Mouse (Mus musculus) midbrain, postnatal 0 days (tissue): ENCODE data around the gene Insrr. TPM values are rescaled to one million over a fixed set of nuclear protein-coding genes. Genes with fewer than 3 reads are reported as not detected.
A peak's percentile ranks its signal among the peaks of the same experiment; 100 is the strongest.

Experiments
- ATAC-seq: fragments of 200-750 bp; cut with Nextera tagmentation; 2 replicates; pipeline ENCODE4 v1.8.0; 2017; ENCODE audit warnings: moderate number of reproducible peaks, mild to moderate bottlenecking, moderate TSS enrichment, moderate library complexity; ENCODE audit not compliant: low FRiP score
- DNase-seq: peaks from one replicate; pipeline ENCODE4 v3.0.0-alpha.2; 2015; ENCODE audit warnings: low spot score
- H3K27ac ChIP-seq: fragments of 300-500 bp; sonication (generic); 2 replicates; pipeline ENCODE4 v1.5.1; 2014; ENCODE audit warnings: low read depth, mild to moderate bottlenecking, low read length, mixed read lengths
- H3K27me3 ChIP-seq: fragments of 300-500 bp; sonication (generic); 2 replicates; pipeline ENCODE4 v1.6.1; 2014; ENCODE audit warnings: low read length, control low read depth, mixed read lengths; ENCODE audit not compliant: insufficient read depth
- H3K36me3 ChIP-seq: fragments of 300-500 bp; sonication (generic); 2 replicates; pipeline ENCODE4 v1.6.1; 2014; ENCODE audit warnings: low read length, control low read depth, mixed read lengths; ENCODE audit not compliant: insufficient read depth
- H3K4me1 ChIP-seq: fragments of 300-500 bp; sonication (generic); 2 replicates; pipeline ENCODE4 v1.6.1; 2014; ENCODE audit warnings: mild to moderate bottlenecking, control low read depth, antibody characterized with exemption, low read length, mixed read lengths; ENCODE audit not compliant: insufficient read depth
- H3K4me2 ChIP-seq: fragments of 300-500 bp; sonication (generic); 2 replicates; pipeline ENCODE4 v1.6.1; 2014; ENCODE audit warnings: low read depth, mild to moderate bottlenecking, low read length, mixed read lengths; ENCODE audit not compliant: poor library complexity, severe bottlenecking
- H3K4me3 ChIP-seq: fragments of 300-500 bp; sonication (generic); 2 replicates; pipeline ENCODE4 v1.5.1; 2014; ENCODE audit warnings: low read depth, mild to moderate bottlenecking, low read length, moderate library complexity
- H3K9ac ChIP-seq: fragments of 300-500 bp; sonication (generic); replicated peaks from 2 replicates; pipeline ENCODE4 v1.6.1; 2014; ENCODE audit warnings: mild to moderate bottlenecking, low read length, moderate library complexity, mixed read lengths; ENCODE audit not compliant: poor library complexity, severe bottlenecking
- H3K9me3 ChIP-seq: fragments of 300-500 bp; sonication (generic); 2 replicates; pipeline ENCODE4 v1.6.1; 2016; ENCODE audit warnings: low read length, control low read depth
- CTCF ChIP-seq: IDR thresholded peaks from 2 replicates; pipeline ENCODE4 v1.5.1; 2016; ENCODE audit warnings: antibody characterized with exemption, mild to moderate bottlenecking
- WGBS: fragments of 180-500 bp; shearing (Covaris S2); extraction: QIAGEN DNeasy Blood & Tissue Kit; methylation state at CpG from one replicate; pipeline ENCODE4 v1.1.7; 2014; 5-methylcytosine and 5-hydroxymethylcytosine counted together
- polyA plus RNA-seq: library from polyadenylated mRNA; unstranded; fragments of >200 nt; fragmentation: Nextera tagmentation; extraction: Ambion mirVana; gene quantifications from 2 replicates; pipeline ENCODE4 v1.2.1, GENCODE M21; 2015
- total RNA-seq: library from RNA; depleted of rRNA; stranded (reverse); fragments of >200 nt; gene quantifications from 2 replicates; pipeline ENCODE4 v1.2.3, GENCODE M21; 2014

Insrr gene
- total and polyA plus RNA-seq, 2 experiments from 2014 or later = 0.16 to 0.25 TPM

- 89% methylated on average over 22 of the region's 25 CpGs for WGBS
- Histone ChIP-seq H3K27me3 (no peaks in the 10 kb centered on the region; the same call in 1 of the 2 replicates), H3K4me3 (no peak overlapping the region), H3K4me1 (no peaks in the 10 kb centered on the region), H3K27ac (no peak overlapping the region), H3K9me3 (no peaks in the 10 kb centered on the region), H3K4me2 (no peak overlapping the region), H3K9ac (no peak overlapping the region), H3K36me3 (no peaks in the 10 kb centered on the region)
- no peak for ATAC-seq
- no peak for DNase-seq
- TF ChIP-seq CTCF = no peak
These were observed 13.3 kb upstream of the Insrr start for GRCm38 (mm10) chr3:87783282-87784023.

GRCm38 (mm10) chr3:87785156-87785555 lies 11.6 kb upstream of the Insrr start:
- no peak overlapping the region for H3K4me3 ChIP-seq
- TF ChIP-seq CTCF = no peak
- DNase-seq (no peak), ATAC-seq (no peak)
- H3K9me3 ChIP-seq = no peaks in the 10 kb centered on the region
- no peak overlapping the region for H3K4me2 ChIP-seq
- no peak overlapping the region for H3K27ac ChIP-seq
- WGBS = 82% methylated on average over 5 of the region's 5 CpGs
- no peaks in the 10 kb centered on the region; the same call in 1 of the 2 replicates for H3K27me3 ChIP-seq
- H3K9ac ChIP-seq = no peak overlapping the region
- no peaks in the 10 kb centered on the region for H3K36me3 ChIP-seq
- H3K4me1 ChIP-seq = no peaks in the 10 kb centered on the region

- no peak overlapping the region for H3K4me2 ChIP-seq
- no peak for TF ChIP-seq CTCF
- no peaks in the 10 kb centered on the region for H3K9me3 ChIP-seq
- no peak overlapping the region for H3K27ac ChIP-seq
- H3K4me3 ChIP-seq = no peak overlapping the region
- 51% methylated on average over 6 of the region's 6 CpGs for WGBS
- DNase-seq (no peak), ATAC-seq (no peak)
- H3K36me3 ChIP-seq = no peaks in the 10 kb centered on the region
- H3K9ac ChIP-seq = no peak overlapping the region
- no peaks in the 10 kb centered on the region for H3K4me1 ChIP-seq
- H3K27me3 ChIP-seq = peaks cover under 1% of the 10 kb centered on the region; the same call in 1 of the 2 replicates
These were observed 11.0 kb upstream of the Insrr start for GRCm38 (mm10) chr3:87785626-87786214.

- Histone ChIP-seq H3K27ac (no peak overlapping the region), H3K36me3 (no peaks in the 10 kb centered on the region), H3K4me3 (no peak overlapping the region), H3K4me1 (no peaks in the 10 kb centered on the region), H3K9ac (no peak overlapping the region), H3K4me2 (no peak overlapping the region), H3K9me3 (no peaks in the 10 kb centered on the region), H3K27me3 (peaks cover 33% of the 10 kb centered on the region)
- DNase-seq (no peak), ATAC-seq (no peak; the same call in 1 of the 2 replicates)
- TF ChIP-seq CTCF = no peak
- 75% methylated on average over 1 of the region's 1 CpGs for WGBS
These were observed 7.5 kb upstream of the Insrr start for GRCm38 (mm10) chr3:87789248-87789647.

GRCm38 (mm10) chr3:87789768-87790167 lies 7.0 kb upstream of the Insrr start:
- DNase-seq = no peak
- WGBS = 36% methylated on average over 5 of the region's 5 CpGs
- Histone ChIP-seq H3K4me1 (no peaks in the 10 kb centered on the region), H3K27ac (no peak overlapping the region), H3K27me3 (peaks cover 38% of the 10 kb centered on the region), H3K4me2 (no peak overlapping the region), H3K4me3 (no peak overlapping the region), H3K9me3 (no peaks in the 10 kb centered on the region), H3K9ac (no peak overlapping the region), H3K36me3 (no peaks in the 10 kb centered on the region)
- no peak for TF ChIP-seq CTCF
- no peak for ATAC-seq

GRCm38 (mm10) chr3:87794922-87795325 lies 1.8 kb upstream of the Insrr start, which contains the start of gene Ntrk1:
Gene Ntrk1, minus strand, starts transcription at chr3:87795162.
- Histone ChIP-seq H3K4me2 (peak within 1 kb of the TSS; percentile 43), H3K36me3 (no peaks in the 10 kb centered on the region), H3K27me3 (peaks cover 75% of the 10 kb centered on the region), H3K4me1 (0 out of 2 replicates have a peak, but pooled peaks cover 4% of the 10 kb centered on the region), H3K27ac (no peak within 1 kb of the TSS), H3K4me3 (peak within 1 kb of the TSS; percentile 28), H3K9me3 (no peaks in the 10 kb centered on the region), H3K9ac (peak within 1 kb of the TSS; percentile 29; the same call in 1 of the 2 replicates)
- WGBS = under 1% methylated on average over 40 of the region's 47 CpGs
- ATAC-seq = peak; percentile 44; the same call in 1 of the 2 replicates
- DNase-seq = no peak
- TF ChIP-seq CTCF = no peak
